Mouse (Mus musculus): Measurements from ENCODE around the gene Gm10322.

Gene Gm10322

DNA sequence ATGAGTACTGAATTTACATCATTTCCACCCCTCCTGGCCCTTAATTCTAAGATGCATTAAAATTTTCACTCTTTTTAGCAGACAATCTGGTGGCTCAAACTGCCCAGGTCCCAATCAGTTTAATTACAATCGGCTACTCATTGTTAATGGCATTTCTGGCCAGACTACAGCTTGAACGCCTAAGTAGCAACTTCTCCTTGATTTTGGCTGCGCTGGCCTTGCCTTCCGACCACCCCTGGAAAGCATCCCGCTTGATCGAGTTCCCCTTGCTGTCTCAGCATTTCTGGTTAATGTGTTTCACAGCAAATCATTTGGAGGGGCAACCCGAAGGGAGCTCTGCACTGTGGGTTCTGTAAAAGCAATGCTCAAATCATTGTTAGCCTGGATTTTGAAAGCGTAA lies 13.8 kb upstream of the Gm10322 start:
- no peak for DNase-seq (ENCODE audit: low spot score in 2 of 2)

DNA sequence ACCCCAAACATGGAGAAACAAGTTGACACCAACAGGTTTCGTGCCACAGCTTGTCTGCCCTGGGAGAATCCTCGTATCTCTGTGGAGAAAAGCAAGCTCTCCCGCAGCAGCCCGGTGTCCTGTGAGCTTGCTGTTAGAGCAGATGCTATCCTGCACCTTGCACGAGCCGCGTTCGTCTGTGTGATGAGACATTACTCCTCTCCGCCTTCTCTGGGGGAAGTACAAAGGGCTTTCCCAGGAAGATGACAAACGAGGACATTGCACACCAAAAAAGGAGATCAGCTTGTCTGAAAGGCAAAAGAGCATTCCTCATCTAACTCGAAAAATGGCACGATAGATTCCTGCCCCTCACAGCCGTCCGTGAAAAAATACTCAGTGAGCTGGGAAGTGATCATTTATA lies 13.0 kb upstream of the Gm10322 start:
- no peak for DNase-seq (ENCODE audit: low spot score in 2 of 2)

DNA sequence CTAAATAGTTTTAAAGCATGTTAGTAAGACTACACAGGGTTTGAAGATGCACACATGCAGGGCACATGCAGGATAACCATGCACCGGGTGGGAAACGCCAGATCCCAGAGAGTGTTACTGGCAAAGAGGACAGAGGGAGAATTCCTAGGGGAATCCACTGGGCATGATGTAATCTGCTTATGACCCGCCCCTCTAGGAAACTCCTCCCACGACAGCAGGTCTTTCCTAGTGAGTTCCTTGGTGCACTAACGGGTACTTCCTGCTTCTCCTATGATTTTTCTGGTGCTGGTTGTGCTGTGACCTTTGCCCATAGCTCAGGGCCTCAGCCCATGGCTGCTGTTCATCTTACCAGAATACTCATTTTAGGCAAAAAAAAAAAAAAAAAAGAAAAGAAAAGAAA lies 12.0 kb upstream of the Gm10322 start:
- DNase-seq (ENCODE audit: low spot score in 2 of 2): no peak

- no peak for DNase-seq (ENCODE audit: low spot score in 2 of 2)
Measured at GRCm38 (mm10) chr10:59604879-59605464, 10.9 kb upstream of the Gm10322 start.

DNA sequence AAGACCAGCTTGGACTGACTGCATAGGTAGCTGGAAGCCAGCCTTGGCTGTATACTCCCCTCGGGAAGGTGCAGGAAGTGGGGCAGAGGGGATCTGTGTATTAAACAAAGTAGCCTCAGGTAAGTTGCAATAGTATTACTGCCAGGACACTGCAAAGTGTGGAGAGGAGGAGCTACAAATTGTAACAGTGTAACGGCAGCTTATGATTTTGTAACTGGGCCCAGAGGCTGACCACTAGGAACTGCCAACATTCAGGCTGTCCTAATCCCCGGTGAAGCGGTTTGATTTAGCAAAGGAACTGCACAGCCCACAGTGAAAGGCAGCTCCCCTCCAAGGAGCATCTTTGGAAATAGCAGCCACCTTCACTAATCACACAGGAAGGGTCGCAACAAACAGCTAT lies 2.6 kb upstream of the Gm10322 start:
- no peak for DNase-seq (ENCODE audit: low spot score in 2 of 2)

DNA sequence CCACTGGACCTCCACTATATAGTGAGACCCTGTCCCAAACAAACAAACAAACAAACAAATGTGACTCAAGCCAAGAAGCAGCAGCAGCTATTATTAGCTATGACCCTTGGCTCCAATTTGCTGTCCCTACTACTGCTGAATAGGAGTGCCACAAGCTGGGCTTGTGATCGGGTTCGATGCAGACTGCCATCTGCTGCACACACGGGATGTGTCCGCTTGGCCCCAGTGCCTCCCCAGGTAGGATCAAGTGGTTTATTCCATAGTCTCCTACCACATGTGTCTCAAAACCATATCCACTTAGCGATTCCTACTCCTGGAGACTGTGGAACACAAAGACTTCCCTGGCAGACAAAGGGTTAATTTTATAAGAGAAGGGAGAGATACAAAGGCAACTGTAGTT lies 1.7 kb upstream of the Gm10322 start:
- no peak for DNase-seq (ENCODE audit: low spot score in 2 of 2)

DNA sequence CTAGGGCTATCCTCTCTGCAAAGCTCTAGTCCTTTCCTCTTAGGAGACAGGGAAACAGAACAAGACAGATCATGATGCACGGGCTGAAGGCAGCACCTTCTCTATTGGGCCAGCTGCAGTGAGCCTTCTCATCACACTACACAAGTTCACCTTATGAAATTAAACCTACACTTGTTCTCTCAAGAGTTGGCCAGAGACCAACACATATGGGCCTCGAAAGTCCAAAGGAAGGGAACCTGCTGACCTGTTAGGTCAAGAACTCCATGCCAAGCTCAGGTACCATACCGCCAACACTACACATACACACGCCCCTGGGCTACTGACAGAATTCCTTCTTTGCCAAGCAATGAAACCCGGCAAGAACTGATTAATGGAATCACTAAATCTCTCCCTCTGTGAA lies 452 bp upstream of the Gm10322 start:
- peak in 1 of 2 experiments; percentile 17 for DNase-seq (ENCODE audit: low spot score in 2 of 2)

DNA sequence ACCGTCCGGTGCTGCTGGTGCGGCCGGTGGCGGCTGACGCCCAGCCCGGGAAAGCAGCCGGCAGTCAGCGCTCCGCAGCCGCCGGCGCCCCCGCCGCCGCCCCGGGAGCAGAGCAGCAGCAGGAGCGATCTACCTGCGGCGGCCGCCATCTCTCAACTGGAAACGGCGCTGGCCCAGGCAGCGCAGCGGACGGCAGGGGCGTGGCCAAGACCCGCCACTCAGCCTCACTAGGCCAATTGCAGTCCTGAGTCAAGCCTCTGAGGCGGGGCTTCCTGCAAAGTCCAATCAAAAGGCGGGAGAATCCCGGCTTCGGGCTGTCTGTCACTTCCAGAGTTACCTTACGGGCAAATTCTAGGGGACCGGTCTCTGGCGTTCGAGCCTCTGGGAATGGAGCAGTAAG lies 659 bp downstream of the Gm10322 start, which contains the start of gene Mcu:
Gene Mcu, minus strand, starts transcription at position 171 of the 400 bp plus-strand sequence.
- peak; percentile 93 to 94 for DNase-seq (ENCODE audit: low spot score in 2 of 2)

GRCm38 (mm10) chr10:59617776-59618175 lies 1.9 kb downstream of the Gm10322 start:
- no peak for DNase-seq (ENCODE audit: low spot score in 2 of 2)

GRCm38 (mm10) chr10:59621355-59621754 lies 5.5 kb downstream of the Gm10322 start:
- DNase-seq (ENCODE audit: low spot score in 2 of 2): no peak

- DNase-seq (ENCODE audit: low spot score in 2 of 2): no peak
Measured at GRCm38 (mm10) chr10:59623496-59623895, 7.6 kb downstream of the Gm10322 start.

GRCm38 (mm10) chr10:59628641-59629505 lies 13.0 kb downstream of the Gm10322 start:
- DNase-seq (ENCODE audit: low spot score in 2 of 2): no peak

DNA sequence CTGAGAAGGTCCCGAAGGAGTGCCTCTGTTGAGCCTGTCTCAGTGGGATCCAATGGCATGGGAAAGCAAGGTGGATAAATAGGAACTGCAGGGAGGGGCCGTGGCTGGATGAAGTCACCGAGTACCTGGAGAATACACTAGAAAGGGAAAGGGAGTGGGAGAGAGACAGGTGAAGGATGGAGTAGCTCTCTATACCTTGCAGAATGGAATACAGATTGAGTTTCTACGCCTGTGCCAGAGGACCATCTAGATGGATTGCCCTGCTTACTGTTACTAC lies 13.6 kb downstream of the Gm10322 start:
- DNase-seq (ENCODE audit: low spot score in 2 of 2): no peak

- DNase-seq (ENCODE audit: low spot score in 2 of 2): no peak
Measured at GRCm38 (mm10) chr10:59636048-59636447, 20.2 kb downstream of the Gm10322 start.

DNA sequence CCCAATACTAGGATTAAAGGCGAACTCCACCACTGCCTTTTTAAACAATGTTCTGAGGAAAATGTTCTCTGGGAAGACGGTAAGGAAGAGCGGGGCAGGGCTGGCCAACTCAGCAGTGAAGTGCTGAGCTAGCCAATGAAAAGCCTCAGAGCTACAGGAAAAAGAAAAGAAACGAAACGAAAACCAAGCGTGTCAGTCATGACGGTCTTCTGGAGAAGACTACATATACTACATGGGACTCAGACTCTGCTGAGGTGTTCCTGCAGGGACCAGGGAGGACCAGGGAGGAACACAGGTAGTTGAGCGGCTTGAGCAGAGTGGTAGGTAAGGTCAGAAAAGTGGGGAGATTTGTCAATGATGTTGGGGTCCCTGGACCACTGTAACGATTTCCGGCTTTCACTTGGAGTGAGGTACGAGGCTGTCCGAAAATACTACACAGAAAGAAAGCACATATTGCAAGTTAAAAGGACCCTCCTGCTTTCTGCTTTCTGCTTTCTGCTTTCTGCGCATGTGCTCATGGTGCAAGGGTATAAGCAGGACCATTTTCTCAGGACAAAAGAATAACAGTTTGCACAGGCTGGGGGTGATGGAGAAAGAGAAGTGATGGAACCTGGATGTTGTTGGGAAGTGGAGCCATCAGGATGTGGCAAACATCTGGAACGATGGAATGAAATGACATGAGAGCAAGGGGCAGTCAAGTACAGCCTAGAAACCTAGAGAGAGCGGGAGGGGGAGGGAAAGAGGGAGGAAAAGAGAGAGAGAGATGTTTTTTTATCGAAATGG lies 21.1 kb downstream of the Gm10322 start:
- no peak for DNase-seq (ENCODE audit: low spot score in 2 of 2)

DNA sequence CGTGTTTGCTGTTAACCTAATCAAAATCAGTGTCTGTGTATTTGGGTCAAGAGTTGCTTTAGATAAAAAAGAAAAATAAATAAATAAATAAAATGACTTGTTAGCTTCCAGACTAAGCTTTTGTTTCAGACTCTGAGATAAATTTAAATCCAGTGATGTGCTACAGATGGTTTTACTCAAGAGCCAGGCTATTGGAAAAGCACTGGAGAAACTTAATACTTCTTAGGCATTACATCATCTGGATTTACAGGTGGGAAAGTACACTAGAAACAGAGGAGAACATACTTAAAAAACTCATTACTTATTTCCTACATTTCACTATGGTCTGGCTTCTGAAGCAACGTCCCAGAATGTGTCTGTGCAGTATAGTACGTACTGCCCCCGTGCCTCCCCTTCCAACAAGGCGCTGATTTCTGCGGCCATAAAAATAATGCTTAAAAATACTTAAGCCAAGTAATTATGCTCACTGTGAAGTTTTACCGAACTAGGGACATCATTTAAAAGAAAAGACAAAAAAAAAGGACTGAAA lies 21.8 kb downstream of the Gm10322 start:
- DNase-seq (ENCODE audit: low spot score in 2 of 2): no peak

- DNase-seq (ENCODE audit: low spot score in 2 of 2): no peak
Measured at GRCm38 (mm10) chr10:59638576-59638975, 22.7 kb downstream of the Gm10322 start.

GRCm38 (mm10) chr10:59642659-59643377 lies 27.0 kb downstream of the Gm10322 start:
- no peak for DNase-seq (ENCODE audit: low spot score in 2 of 2)

GRCm38 (mm10) chr10:59643645-59644044 lies 27.8 kb downstream of the Gm10322 start:
- no peak for DNase-seq (ENCODE audit: low spot score in 2 of 2)

DNA sequence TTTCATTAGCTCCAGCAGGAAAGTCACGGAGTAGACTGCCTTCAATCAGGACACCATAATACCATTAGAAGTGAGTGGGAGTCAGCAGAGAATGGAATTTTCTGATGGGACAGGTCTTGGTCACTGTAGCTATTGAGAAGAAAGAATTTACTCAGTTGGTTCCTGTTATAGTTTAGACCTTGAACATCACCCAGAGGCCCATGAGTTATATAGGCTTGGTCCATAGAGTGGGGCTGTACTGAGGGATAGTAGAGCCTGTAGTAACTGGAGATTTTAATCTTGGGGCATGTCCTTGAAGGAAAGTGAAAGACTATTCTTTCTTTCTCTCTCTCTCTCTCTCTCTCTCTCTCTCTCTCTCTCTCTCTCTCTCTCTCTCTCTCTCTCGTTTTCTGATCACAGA lies 28.8 kb downstream of the Gm10322 start:
- no peak for DNase-seq (ENCODE audit: low spot score in 2 of 2)

DNA sequence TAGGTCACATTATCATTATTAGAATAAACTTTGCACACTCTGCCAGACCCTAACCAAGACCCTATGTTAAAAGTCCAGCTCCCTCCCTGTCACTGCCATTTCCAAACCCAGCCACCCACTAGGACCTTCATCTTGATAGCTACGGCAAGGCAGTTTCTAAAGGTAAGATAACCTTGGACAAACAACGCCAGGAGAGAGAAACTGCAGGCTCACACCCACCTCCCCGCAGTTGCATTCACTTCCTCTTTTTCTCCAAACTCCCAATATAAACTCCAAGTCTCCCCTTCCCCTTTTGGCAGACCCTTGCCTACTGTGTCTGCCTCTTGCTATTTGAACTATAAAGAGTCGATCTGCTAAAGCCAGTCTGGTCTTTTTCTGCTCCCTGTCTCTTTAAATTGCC lies 29.3 kb downstream of the Gm10322 start:
- no peak for DNase-seq (ENCODE audit: low spot score in 2 of 2)

GRCm38 (mm10) chr10:59646821-59647378 lies 31.0 kb downstream of the Gm10322 start:
- no peak for DNase-seq (ENCODE audit: low spot score in 2 of 2)
